Mouse (Mus musculus) adrenal gland, postnatal 10 days (tissue): ENCODE results near the gene Foxk2. TPM values are rescaled to one million over a fixed set of nuclear protein-coding genes. Genes with fewer than 3 reads are reported as not detected.
"Not testable (repeated sequence)": the region's sequence is repeated elsewhere in the genome, so short reads cannot be mapped to it uniquely, and the experiment has no call there.

Experiments used
- DNase-seq: peaks from one replicate; pipeline ENCODE4 v3.0.0; 2021; ENCODE audit warnings: mixed read lengths
- total RNA-seq, 2 experiments: library from RNA; stranded (reverse); gene quantifications; 2 replicates each; pipeline ENCODE4 v1.2.3; 2021

Gene Foxk2
- total RNA-seq, 2 experiments from 2014 or later, result 32.7 to 33.3 TPM

- DNase-seq, result no peak
These were observed 18.2 kb downstream of the Foxk2 start for GRCm38 (mm10) chr11:121278011-121278410.

GRCm38 (mm10) chr11:121282911-121283310, 23.1 kb downstream of the Foxk2 start:
- DNase-seq, result no peak

- DNase-seq, result no peak
These were observed 30.1 kb downstream of the Foxk2 start for GRCm38 (mm10) chr11:121289859-121290258.

- DNase-seq, result peak; percentile 34
These were observed 35.0 kb downstream of the Foxk2 start for GRCm38 (mm10) chr11:121294771-121295170.

- DNase-seq, result no peak
These were observed 38.7 kb downstream of the Foxk2 start for GRCm38 (mm10) chr11:121298493-121298892.

GRCm38 (mm10) chr11:121300265-121300664, 40.5 kb downstream of the Foxk2 start:
- DNase-seq, result no peak

- no peak for DNase-seq
These were observed 45.6 kb downstream of the Foxk2 start for GRCm38 (mm10) chr11:121305371-121305770.

- no peak for DNase-seq
These were observed 46.8 kb downstream of the Foxk2 start for GRCm38 (mm10) chr11:121306608-121307007.

GRCm38 (mm10) chr11:121307712-121308111, 47.9 kb downstream of the Foxk2 start:
- not testable (repeated sequence) for DNase-seq

- no peak for DNase-seq
These were observed 66.2 kb downstream of the Foxk2 start for GRCm38 (mm10) chr11:121326034-121326433.

- no peak for DNase-seq
These were observed 66.9 kb downstream of the Foxk2 start for GRCm38 (mm10) chr11:121326681-121327080.

GRCm38 (mm10) chr11:121328206-121328605, 68.4 kb downstream of the Foxk2 start:
- DNase-seq, result no peak

GRCm38 (mm10) chr11:121328619-121329018, 68.8 kb downstream of the Foxk2 start:
- DNase-seq, result no peak

GRCm38 (mm10) chr11:121331641-121332040, 71.9 kb downstream of the Foxk2 start:
- no peak for DNase-seq

GRCm38 (mm10) chr11:121339647-121340046, 79.9 kb downstream of the Foxk2 start:
- no peak for DNase-seq

GRCm38 (mm10) chr11:121340287-121340686, 80.5 kb downstream of the Foxk2 start:
- no peak for DNase-seq

GRCm38 (mm10) chr11:121342423-121342822, 82.6 kb downstream of the Foxk2 start:
- not testable (repeated sequence) for DNase-seq

GRCm38 (mm10) chr11:121347036-121347435, 87.2 kb downstream of the Foxk2 start:
- DNase-seq, result peak; percentile 62

- no peak for DNase-seq
These were observed 88.4 kb downstream of the Foxk2 start for GRCm38 (mm10) chr11:121348166-121348565.

- DNase-seq, result not testable (repeated sequence)
These were observed 88.9 kb downstream of the Foxk2 start for GRCm38 (mm10) chr11:121348727-121349126.

GRCm38 (mm10) chr11:121353326-121354090, 93.7 kb downstream of the Foxk2 start:
- DNase-seq, result peak; percentile 58

- DNase-seq, result peak; percentile 98
These were observed 94.4 kb downstream of the Foxk2 start, which contains the start of gene Wdr45b for GRCm38 (mm10) chr11:121354091-121354707. Wdr45b (minus strand) TSS chr11:121354445.
